Mouse (Mus musculus): ENCODE measurements around the gene Shroom3. TPM values are rescaled to one million over a fixed set of nuclear protein-coding genes. Genes with fewer than 3 reads are reported as not detected.

Gene Shroom3
- polyA plus RNA-seq, 1 experiment from 2014 or later = 19.7 TPM

DNA sequence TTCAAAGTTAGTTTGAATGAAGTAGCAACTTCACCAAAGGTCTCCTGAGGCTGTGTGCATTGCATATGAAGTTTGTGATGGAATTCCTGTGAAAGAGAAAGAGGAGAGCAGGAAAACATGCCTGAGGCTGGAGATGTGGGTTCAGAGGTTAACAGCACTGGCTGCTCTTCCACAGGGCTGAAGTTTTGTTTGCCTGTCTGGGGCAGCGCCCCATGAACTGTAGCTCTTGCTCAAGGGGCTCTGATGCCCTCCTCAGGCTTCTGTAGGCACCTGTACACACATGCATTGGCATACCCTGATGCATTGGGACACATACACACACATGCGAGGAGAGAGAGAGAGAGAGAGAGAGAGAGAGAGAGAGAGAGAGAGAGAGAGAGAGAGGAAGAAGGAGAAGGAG lies 32.7 kb downstream of the Shroom3 start:
- Histone ChIP-seq H3K4me2 (no peak overlapping the region), H3K36me3 (no peaks in the 10 kb centered on the region), H3K4me3 (no peak overlapping the region), H3K27me3 (replicated peaks) (no peaks in the 10 kb centered on the region), H3K9ac (no peak overlapping the region), H3K27ac (ENCODE audit: poor library complexity, severe bottlenecking) (no peak overlapping the region), H3K4me1 (replicated peaks) (peaks cover 7% of the 10 kb centered on the region), H3K9me3 (replicated peaks) (no peaks in the 10 kb centered on the region)
- 60% methylated on average over 2 of the region's 2 CpGs for WGBS
- no peak for ATAC-seq (ENCODE audit: insufficient number of reproducible peaks, low FRiP score)

DNA sequence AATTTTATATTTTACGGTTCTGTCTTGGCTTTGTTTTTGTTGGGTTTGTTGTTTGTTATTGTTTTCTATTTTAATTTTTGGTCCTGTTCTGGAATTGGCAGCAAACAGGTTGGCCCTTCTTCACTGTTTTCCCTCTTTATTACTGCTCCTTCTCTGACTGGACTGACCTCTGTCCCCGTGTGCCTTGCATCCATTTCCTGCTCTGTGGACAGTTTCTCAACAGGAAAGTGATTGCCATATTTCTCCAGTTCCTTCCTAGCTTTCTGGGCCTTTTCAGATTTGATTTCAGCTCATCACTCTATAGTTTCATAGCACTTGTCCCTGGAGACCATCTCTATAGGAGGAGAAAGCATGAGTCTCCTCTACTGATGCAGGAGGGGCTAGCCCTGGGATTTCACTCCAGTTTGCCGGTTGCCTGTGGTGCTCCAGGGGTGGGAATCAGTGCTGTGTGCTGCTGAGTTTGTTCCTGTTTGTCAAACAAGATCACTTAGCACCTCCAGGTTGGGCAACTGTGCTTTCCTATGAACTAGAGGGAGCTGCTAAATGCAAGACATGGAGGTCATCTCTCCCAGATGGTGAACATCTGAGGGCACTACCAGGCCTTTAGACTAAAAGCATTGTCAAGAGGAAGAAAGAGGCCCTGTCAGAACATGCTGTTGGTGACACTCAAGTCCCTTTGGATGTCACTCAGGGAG lies 34.6 kb downstream of the Shroom3 start:
- H3K4me1 ChIP-seq (replicated peaks) = peaks cover 7% of the 10 kb centered on the region
- no peak overlapping the region for H3K9ac ChIP-seq
- no peaks in the 10 kb centered on the region for H3K9me3 ChIP-seq (replicated peaks)
- H3K4me2 ChIP-seq = no peak overlapping the region
- no peak overlapping the region for H3K4me3 ChIP-seq
- no peaks in the 10 kb centered on the region for H3K36me3 ChIP-seq
- H3K27me3 ChIP-seq (replicated peaks) = no peaks in the 10 kb centered on the region
- no peak for ATAC-seq (ENCODE audit: insufficient number of reproducible peaks, low FRiP score)
- H3K27ac ChIP-seq (ENCODE audit: poor library complexity, severe bottlenecking) = no peak overlapping the region
- WGBS = 65% methylated on average over 3 of the region's 3 CpGs

DNA sequence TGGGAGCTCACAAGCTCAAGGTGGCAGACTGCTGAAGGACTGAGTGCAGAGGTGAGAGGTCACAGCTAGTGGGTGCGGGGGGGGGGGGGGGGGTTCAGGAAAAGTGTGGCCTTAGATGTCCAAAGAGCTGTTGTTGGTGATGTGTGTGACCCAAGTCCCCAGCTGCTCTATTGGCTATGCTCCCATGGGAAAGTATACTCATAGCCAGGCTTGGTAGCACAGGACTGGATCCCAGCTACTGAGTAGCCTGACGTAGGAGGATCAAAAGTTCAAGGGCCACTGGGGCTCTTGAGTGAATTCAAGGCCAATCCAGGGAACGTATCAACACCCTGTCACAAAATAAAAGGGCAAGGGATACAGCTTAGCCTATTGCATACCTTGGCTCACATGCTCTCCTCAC lies 35.6 kb downstream of the Shroom3 start:
- H3K9ac ChIP-seq = no peak overlapping the region
- no peak overlapping the region for H3K4me2 ChIP-seq
- no peak overlapping the region for H3K4me3 ChIP-seq
- H3K9me3 ChIP-seq (replicated peaks) = no peaks in the 10 kb centered on the region
- H3K27ac ChIP-seq (ENCODE audit: poor library complexity, severe bottlenecking) = no peak overlapping the region
- peaks cover 7% of the 10 kb centered on the region for H3K4me1 ChIP-seq (replicated peaks)
- no peak for ATAC-seq (ENCODE audit: insufficient number of reproducible peaks, low FRiP score)
- H3K36me3 ChIP-seq = no peaks in the 10 kb centered on the region
- 82% methylated on average over 3 of the region's 3 CpGs for WGBS
- H3K27me3 ChIP-seq (replicated peaks) = no peaks in the 10 kb centered on the region

DNA sequence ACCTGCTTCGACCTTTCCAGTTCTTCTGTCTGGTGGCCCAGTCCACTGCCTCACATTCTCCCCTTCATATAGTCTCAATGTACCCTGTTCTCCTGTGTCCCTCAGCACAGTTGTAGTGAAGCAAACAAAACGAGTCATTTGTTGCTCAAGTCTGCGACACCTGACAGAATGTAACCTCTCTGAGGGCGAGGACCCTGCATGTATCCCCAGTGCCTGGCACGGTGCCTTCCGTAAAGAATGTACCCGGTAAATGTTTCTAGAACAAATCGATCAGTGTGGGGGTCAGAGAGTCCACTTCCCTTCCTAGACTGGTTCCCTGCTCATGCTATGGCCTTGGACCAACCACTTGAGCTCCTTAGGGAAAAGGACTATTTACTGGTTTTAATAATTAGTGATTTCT lies 38.4 kb downstream of the Shroom3 start:
- no peaks in the 10 kb centered on the region for H3K27me3 ChIP-seq (replicated peaks)
- H3K4me2 ChIP-seq = no peak overlapping the region
- ATAC-seq (ENCODE audit: insufficient number of reproducible peaks, low FRiP score) = no peak
- H3K4me1 ChIP-seq (replicated peaks) = peaks cover 7% of the 10 kb centered on the region
- H3K36me3 ChIP-seq = no peaks in the 10 kb centered on the region
- H3K27ac ChIP-seq (ENCODE audit: poor library complexity, severe bottlenecking) = no peak overlapping the region
- H3K9ac ChIP-seq = no peak overlapping the region
- 88% methylated on average over 8 of the region's 8 CpGs for WGBS
- no peak overlapping the region for H3K4me3 ChIP-seq
- no peaks in the 10 kb centered on the region for H3K9me3 ChIP-seq (replicated peaks)

DNA sequence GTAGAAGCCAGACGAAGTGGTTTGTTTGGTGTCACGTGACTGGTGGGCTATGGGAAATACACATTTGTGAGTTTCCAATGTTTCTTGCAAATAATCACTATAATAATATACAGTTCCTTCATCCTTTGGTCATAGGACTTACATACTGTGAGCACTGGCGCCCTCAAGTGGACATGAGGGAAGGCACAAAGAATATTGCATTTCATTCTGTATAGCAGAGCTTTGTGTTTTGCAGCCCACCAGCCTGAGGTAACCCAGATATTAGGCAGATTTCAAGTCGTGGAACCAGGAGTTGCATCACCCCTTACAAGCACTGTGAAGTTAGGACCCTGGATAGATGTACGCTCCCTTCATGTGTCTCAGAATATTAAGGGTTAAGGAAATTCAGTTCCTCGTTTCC lies 42.7 kb downstream of the Shroom3 start:
- Histone ChIP-seq H3K4me1 (replicated peaks) (peaks cover 10% of the 10 kb centered on the region; the same call in 1 of the 2 replicates), H3K4me3 (no peak overlapping the region), H3K9ac (no peak overlapping the region), H3K36me3 (no peaks in the 10 kb centered on the region), H3K9me3 (replicated peaks) (no peaks in the 10 kb centered on the region), H3K27ac (ENCODE audit: poor library complexity, severe bottlenecking) (no peak overlapping the region), H3K4me2 (no peak overlapping the region), H3K27me3 (replicated peaks) (no peaks in the 10 kb centered on the region)
- no peak for ATAC-seq (ENCODE audit: insufficient number of reproducible peaks, low FRiP score)
- 26% methylated on average over 6 of the region's 6 CpGs for WGBS

DNA sequence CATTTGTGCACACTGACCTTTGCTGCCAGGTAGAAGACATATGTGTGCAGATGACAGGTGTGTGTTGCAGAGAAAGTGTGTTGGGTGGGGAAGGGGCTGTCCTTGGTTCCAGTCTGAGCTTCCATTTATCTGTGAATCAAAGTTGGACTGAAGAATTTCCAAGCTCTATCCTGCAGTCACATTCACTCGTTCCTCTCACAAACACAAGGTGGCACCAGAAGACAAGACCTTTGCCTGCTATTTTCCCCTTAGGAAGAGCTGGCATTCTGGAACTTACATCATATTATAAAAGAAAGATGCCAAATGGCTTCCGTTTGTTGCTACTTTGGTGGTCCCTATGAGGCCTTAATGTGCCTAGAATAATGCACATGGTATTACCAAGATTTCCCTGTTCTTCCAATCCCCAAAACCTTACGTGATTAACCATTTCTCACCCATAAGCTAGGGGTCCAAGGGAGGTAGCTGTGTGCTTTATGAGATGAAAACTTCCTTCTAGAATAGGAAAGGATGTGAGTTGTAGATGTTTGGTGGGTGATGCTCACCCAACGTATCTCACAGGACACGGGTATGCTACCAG lies 45.1 kb downstream of the Shroom3 start:
- ATAC-seq (ENCODE audit: insufficient number of reproducible peaks, low FRiP score) = no peak

DNA sequence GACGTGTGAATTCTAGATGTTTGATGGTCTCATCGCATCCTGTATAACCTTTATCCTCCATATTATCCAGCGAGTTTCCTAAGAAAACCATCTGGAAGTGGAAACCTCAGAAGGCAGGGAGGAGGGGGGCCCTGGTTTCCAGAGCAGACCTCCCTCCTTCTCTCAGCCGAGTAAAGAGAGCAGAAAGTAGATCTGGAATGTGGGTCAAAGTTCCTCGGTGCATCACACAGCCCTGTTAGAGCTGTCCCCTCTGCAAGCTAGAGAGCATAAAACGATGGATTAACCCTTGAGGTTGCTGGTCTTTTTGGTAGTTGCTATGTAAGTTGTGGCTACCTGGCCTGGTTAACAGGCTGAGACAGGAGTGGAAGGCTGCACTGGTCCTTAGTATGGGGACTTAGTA lies 46.0 kb downstream of the Shroom3 start:
- Histone ChIP-seq H3K27ac (ENCODE audit: poor library complexity, severe bottlenecking) (no peak overlapping the region), H3K9ac (0 out of 2 replicates have a peak overlapping the region, but pooled peaks have one; percentile 36), H3K4me1 (replicated peaks) (peaks cover 10% of the 10 kb centered on the region; the same call in 1 of the 2 replicates), H3K4me2 (no peak overlapping the region), H3K27me3 (replicated peaks) (no peaks in the 10 kb centered on the region), H3K36me3 (no peaks in the 10 kb centered on the region), H3K9me3 (replicated peaks) (peaks cover 5% of the 10 kb centered on the region), H3K4me3 (no peak overlapping the region)
- no peak for ATAC-seq (ENCODE audit: insufficient number of reproducible peaks, low FRiP score)
- 50% methylated on average over 6 of the region's 6 CpGs for WGBS

More for the DNA sequence above, 45.1 kb downstream of the Shroom3 start:
- WGBS = 47% methylated on average over 5 of the region's 5 CpGs
- H3K27ac ChIP-seq (ENCODE audit: poor library complexity, severe bottlenecking) = no peak overlapping the region
- peaks cover 10% of the 10 kb centered on the region; the same call in 1 of the 2 replicates for H3K4me1 ChIP-seq (replicated peaks)
- H3K4me3 ChIP-seq = no peak overlapping the region
- no peak overlapping the region for H3K4me2 ChIP-seq
- peaks cover 5% of the 10 kb centered on the region for H3K9me3 ChIP-seq (replicated peaks)
- no peaks in the 10 kb centered on the region for H3K27me3 ChIP-seq (replicated peaks)
- H3K36me3 ChIP-seq = no peaks in the 10 kb centered on the region
- no peak overlapping the region for H3K9ac ChIP-seq

DNA sequence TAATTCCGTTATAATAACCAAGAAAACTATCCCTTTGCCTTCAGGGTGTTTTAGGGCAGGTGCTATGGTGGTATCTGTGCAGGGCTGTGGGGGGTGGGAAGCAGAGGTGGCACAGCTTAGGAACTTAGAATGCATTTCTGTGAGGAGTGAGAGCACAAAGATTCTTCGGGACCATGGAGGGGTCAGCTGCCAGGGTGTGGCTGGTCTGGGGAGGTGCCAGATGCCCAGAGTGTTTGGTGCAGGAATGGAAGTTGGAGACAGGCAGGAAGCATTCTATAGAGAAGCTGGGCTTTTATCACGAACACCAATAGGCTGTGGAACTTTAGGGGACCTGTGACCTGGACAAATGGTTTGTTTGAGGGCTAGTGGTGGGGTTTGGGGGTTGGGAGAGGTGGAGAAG lies 58.6 kb downstream of the Shroom3 start:
- no peaks in the 10 kb centered on the region for H3K36me3 ChIP-seq
- no peaks in the 10 kb centered on the region for H3K9me3 ChIP-seq (replicated peaks)
- no peak overlapping the region for H3K27ac ChIP-seq (ENCODE audit: poor library complexity, severe bottlenecking)
- WGBS = 68% methylated on average over 3 of the region's 3 CpGs
- H3K4me1 ChIP-seq (replicated peaks) = peaks cover 32% of the 10 kb centered on the region
- no peak overlapping the region for H3K9ac ChIP-seq
- no peaks in the 10 kb centered on the region for H3K27me3 ChIP-seq (replicated peaks)
- no peak overlapping the region for H3K4me3 ChIP-seq
- ATAC-seq (ENCODE audit: insufficient number of reproducible peaks, low FRiP score) = no peak
- H3K4me2 ChIP-seq = no peak overlapping the region

DNA sequence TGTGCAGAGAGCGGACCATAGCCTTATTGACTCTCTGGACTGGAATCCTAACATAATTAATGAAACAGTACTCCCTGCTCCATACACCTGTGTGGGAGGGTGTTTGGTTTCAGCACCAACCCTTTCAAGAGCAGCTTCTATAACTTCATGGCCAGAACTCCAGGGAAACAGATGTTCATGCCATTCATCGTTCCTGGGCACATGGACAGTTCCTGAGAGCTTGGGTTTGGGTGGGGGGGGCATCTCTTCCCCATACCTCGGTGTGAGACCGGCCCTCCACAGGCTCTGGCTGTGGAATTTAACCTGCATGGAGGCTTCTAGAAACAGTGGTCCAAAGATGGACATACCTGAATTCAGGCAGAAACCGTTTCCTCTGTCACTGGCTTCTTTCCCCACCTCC lies 59.5 kb downstream of the Shroom3 start:
- H3K9ac ChIP-seq = no peak overlapping the region
- no peak overlapping the region for H3K4me3 ChIP-seq
- no peaks in the 10 kb centered on the region for H3K36me3 ChIP-seq
- WGBS = 72% methylated on average over 5 of the region's 5 CpGs
- peaks cover 32% of the 10 kb centered on the region for H3K4me1 ChIP-seq (replicated peaks)
- no peak overlapping the region for H3K4me2 ChIP-seq
- H3K9me3 ChIP-seq (replicated peaks) = no peaks in the 10 kb centered on the region
- no peak for ATAC-seq (ENCODE audit: insufficient number of reproducible peaks, low FRiP score)
- no peaks in the 10 kb centered on the region for H3K27me3 ChIP-seq (replicated peaks)
- no peak overlapping the region for H3K27ac ChIP-seq (ENCODE audit: poor library complexity, severe bottlenecking)

DNA sequence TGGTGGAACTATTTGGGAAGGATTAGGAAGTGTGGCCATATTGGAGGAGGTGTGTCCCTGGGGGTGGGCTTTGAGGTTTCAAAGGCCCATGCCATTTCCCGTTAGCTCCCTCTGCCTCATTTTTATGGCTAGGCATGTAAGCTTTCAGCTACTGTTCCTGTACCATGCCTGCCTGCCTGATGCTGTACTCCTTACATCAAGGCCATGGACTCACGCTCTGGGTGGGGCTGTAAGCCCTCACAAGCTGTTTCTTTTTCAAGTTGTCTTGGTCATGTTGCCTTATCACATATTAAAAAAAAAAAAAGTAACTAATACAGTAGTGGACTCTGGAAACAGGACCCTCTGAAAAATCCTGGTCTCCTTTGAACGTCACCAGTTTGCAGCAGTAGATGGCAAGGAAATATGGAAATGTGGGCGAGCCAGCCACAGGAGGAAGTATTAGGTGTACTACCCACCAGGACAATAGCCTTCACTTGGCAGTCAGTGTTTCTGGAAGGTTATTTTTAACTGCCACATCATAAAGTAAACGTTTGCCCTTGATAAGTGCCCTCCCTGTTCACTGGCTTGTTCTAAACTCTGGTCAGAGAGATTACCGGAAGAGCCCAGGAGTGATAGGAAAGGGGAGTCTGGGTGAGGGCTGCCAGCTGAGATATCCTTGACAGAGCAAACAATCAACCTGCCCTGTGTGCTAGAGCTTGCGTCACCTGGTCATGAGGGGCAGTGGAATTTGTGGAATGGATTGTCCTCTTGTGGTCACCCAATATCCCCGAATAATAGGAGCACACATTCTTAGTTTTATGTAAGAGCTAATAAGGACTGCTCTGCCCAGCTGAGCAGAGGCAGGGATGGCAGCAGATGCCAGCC lies 62.4 kb downstream of the Shroom3 start:
- Histone ChIP-seq H3K4me2 (peak overlapping the region; percentile 39), H3K27ac (ENCODE audit: poor library complexity, severe bottlenecking) (peak overlapping the region; percentile 90), H3K27me3 (replicated peaks) (no peaks in the 10 kb centered on the region), H3K4me3 (no peak overlapping the region), H3K9ac (no peak overlapping the region), H3K4me1 (replicated peaks) (peaks cover 39% of the 10 kb centered on the region), H3K9me3 (replicated peaks) (no peaks in the 10 kb centered on the region), H3K36me3 (no peaks in the 10 kb centered on the region)
- 30% methylated on average over 8 of the region's 8 CpGs for WGBS
- peak; percentile 86 for ATAC-seq (ENCODE audit: insufficient number of reproducible peaks, low FRiP score)

DNA sequence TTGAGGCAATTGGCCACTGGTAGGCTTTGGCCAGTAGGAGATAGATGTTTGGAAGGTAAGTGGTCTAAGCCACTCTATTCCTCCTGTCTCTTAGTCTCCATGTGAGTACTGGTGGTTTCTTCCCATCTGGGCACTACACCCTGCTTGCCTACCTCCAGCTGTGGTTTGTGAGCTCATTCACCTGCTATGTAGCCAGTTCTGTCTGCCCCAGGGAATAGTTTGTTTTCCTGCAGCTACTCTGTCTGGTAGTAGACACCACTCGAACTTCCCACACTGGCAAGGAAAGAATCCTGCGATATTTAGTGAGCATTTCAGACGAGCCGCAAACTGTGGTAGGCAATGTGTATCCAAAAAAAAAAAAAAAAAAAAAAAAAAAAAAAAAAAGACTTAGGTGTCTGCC lies 68.3 kb downstream of the Shroom3 start:
- WGBS = 80% methylated on average over 4 of the region's 4 CpGs
- H3K36me3 ChIP-seq = no peaks in the 10 kb centered on the region
- no peak overlapping the region for H3K9ac ChIP-seq
- no peak overlapping the region for H3K4me2 ChIP-seq
- peaks cover 8% of the 10 kb centered on the region for H3K4me1 ChIP-seq (replicated peaks)
- ATAC-seq (ENCODE audit: insufficient number of reproducible peaks, low FRiP score) = no peak
- no peaks in the 10 kb centered on the region for H3K27me3 ChIP-seq (replicated peaks)
- no peak overlapping the region for H3K4me3 ChIP-seq
- H3K9me3 ChIP-seq (replicated peaks) = no peaks in the 10 kb centered on the region
- H3K27ac ChIP-seq (ENCODE audit: poor library complexity, severe bottlenecking) = no peak overlapping the region
